Mouse (Mus musculus) monocyte, adult 5-6 weeks (primary cell): ENCODE results near the gene Gamt. TPM values are rescaled to one million over a fixed set of nuclear protein-coding genes. Genes with fewer than 3 reads are reported as not detected.
"Not testable (repeated sequence)": the region's sequence is repeated elsewhere in the genome, so short reads cannot be mapped to it uniquely, and the experiment has no call there.

Experiments used
- ATAC-seq: fragments of 153-309, 156-312 bp; replicated peaks from 2 replicates; pipeline ENCODE4 v1.8.0; 2017; ENCODE audit warnings: mild to moderate bottlenecking; ENCODE audit not compliant: low TSS enrichment, insufficient number of reproducible peaks, severe bottlenecking, poor library complexity, low FRiP score
- total RNA-seq: library from RNA; stranded (forward); fragments of 200-1000, 200-491, 200-594 nt; gene quantifications from 3 replicates; pipeline ENCODE4 v1.2.3, GENCODE M21; 2017

Gene Gamt
- total RNA-seq, 1 experiment from 2014 or later: 3.8 TPM

GRCm38 (mm10) chr10:80245600-80245999 is 15.2 kb downstream of the Gamt start:
- peak; percentile 25; the same call in 1 of the 2 replicates for ATAC-seq

GRCm38 (mm10) chr10:80244791-80245399 is 15.9 kb downstream of the Gamt start:
- 0 out of 2 replicates have a peak, but pooled peaks have one; percentile 23 for ATAC-seq

- ATAC-seq: no peak
Measured at GRCm38 (mm10) chr10:80242607-80243006, 18.2 kb downstream of the Gamt start.

- no peak for ATAC-seq
Measured at GRCm38 (mm10) chr10:80242088-80242487, 18.7 kb downstream of the Gamt start.

GRCm38 (mm10) chr10:80239791-80240190 is 21.0 kb downstream of the Gamt start:
- ATAC-seq: no peak

- ATAC-seq: no peak
Measured at GRCm38 (mm10) chr10:80238306-80238705, 22.5 kb downstream of the Gamt start.

GRCm38 (mm10) chr10:80237020-80237419 is 23.8 kb downstream of the Gamt start:
- ATAC-seq: no peak

GRCm38 (mm10) chr10:80236145-80236825 is 24.5 kb downstream of the Gamt start:
- no peak for ATAC-seq

- no peak for ATAC-seq
Measured at GRCm38 (mm10) chr10:80227877-80228775, 32.7 kb downstream of the Gamt start.

GRCm38 (mm10) chr10:80227166-80227539 is 33.7 kb downstream of the Gamt start:
- ATAC-seq: no peak

- ATAC-seq: peak; percentile 94
Measured at GRCm38 (mm10) chr10:80226416-80227165, 34.2 kb downstream of the Gamt start, which contains the start of gene Mum1. TSS of gene Mum1 (plus strand) at chr10:80226434.

GRCm38 (mm10) chr10:80226071-80226415 is 34.8 kb downstream of the Gamt start:
- ATAC-seq: no peak

GRCm38 (mm10) chr10:80223137-80223536 is 37.7 kb downstream of the Gamt start:
- ATAC-seq: 0 out of 2 replicates have a peak, but pooled peaks have one; percentile 47

GRCm38 (mm10) chr10:80220676-80221075 is 40.1 kb downstream of the Gamt start:
- no peak for ATAC-seq

- ATAC-seq: peak; percentile 53; the same call in 1 of the 2 replicates
Measured at GRCm38 (mm10) chr10:80215048-80215772, 45.6 kb downstream of the Gamt start.

- not testable (repeated sequence) for ATAC-seq
Measured at GRCm38 (mm10) chr10:80211547-80212103, 49.2 kb downstream of the Gamt start.

- no peak for ATAC-seq
Measured at GRCm38 (mm10) chr10:80208841-80209371, 51.9 kb downstream of the Gamt start.

GRCm38 (mm10) chr10:80208248-80208647 is 52.6 kb downstream of the Gamt start:
- no peak for ATAC-seq
